Mouse (Mus musculus): ENCODE measurements at regions not wholly inside any gene's neighbourhood (a gene's known extent, or its start where the extent isn't known, plus 50 kb on each side); places are given as distances from the start of the nearest gene placed in this dataset.

GRCm38 (mm10) chr19:14191820-14192219 lies 278.5 kb downstream of the Olfr1505 start:
- DNase-seq (ENCODE audit: low read depth): no peak

- DNase-seq (ENCODE audit: low read depth): no peak
These were observed 284.5 kb downstream of the Olfr1505 start for GRCm38 (mm10) chr19:14197864-14198263.

DNA sequence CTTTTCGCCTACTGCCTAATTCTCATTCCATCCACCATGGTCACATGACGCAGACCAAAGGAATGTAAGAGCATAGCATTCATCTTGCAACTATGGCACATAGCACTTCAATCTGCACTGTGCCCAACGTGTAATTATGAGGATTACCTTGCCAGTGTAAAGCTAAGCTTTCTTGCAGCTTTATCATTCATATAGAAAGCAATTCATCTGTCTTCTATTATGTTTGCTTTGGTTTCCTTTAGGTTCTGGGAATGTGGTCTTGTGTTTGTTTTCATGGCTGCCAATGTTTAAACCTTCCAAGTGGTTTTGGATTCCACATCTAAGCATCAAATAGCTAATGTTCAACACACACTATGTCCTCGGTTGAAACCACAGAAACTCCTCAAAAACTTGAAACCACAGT lies 307.2 kb downstream of the Olfr1505 start:
- no peak for DNase-seq (ENCODE audit: low read depth)

DNA sequence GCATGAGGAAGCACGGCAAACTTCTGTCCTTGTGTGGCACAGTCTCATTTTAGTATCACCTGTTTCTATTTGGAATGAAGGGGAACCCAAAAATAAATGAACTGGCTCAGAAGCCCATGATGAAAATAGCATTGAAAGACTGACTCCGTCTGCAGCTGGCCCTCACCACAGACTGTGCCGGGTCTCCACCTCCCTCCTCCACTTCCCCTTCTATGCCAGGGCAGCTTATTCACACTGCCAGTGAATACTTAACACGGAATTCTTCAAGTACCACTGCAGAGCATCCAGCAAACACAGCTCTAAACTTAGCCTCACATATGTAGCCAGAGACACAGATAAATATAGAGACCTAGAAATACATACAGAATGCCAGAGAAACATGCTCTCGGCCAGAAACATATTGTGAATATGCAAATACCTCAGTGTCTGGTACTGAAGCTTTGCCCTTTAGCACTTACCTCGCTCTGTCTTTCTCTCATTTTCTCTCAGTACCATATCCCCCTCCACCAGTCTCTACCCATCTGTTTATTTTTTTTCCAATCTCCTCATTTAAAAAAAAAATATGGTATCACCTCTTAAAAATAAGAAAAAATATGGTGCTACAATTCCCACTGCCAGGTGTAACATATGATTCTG lies 311.8 kb downstream of the Olfr1505 start:
- no peak for DNase-seq (ENCODE audit: low read depth)

GRCm38 (mm10) chr19:14225787-14226186 lies 312.5 kb downstream of the Olfr1505 start:
- no peak for DNase-seq (ENCODE audit: low read depth)

DNA sequence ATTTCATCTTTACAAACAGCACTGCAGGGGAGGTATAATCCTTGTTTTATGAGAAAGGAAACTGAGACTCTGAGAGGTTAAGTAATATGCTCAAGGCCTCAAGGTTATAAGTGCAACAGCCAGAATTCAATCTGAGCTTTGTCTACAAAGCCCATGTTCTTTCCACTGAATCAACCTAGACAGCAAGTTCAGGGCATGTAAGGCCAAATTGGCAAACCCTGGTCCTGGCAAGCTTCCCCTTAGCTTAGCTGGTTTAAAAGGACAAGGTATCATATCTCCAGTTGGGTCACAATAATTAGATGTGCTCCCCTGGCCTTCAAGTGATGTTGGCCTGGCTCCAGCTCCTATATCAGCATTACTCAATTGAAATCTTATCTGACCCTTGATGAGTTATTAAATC lies 313.2 kb downstream of the Olfr1505 start:
- no peak for DNase-seq (ENCODE audit: low read depth)

DNA sequence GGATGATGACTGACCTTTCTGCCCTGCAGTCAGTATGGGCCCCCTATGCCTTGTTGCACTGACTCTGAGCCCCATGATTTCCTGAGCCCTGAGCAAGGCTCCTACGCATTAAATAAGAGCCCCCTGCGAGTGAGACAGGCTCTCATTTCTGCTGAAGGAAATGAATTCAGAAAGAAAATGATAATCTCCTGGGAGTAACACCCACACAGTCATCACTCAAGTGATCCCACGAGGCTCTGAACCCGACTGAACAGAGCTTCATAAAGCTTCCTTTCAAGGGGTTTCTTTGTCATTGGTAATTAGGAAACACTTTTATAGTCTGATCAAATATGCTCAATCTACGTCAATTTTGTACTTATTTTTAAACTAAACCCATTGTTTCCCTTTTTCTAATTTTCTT lies 330.2 kb downstream of the Olfr1505 start:
- no peak for DNase-seq (ENCODE audit: low read depth)

GRCm38 (mm10) chr19:14246973-14247614 lies 333.8 kb downstream of the Olfr1505 start:
- DNase-seq (ENCODE audit: low read depth): no peak

DNA sequence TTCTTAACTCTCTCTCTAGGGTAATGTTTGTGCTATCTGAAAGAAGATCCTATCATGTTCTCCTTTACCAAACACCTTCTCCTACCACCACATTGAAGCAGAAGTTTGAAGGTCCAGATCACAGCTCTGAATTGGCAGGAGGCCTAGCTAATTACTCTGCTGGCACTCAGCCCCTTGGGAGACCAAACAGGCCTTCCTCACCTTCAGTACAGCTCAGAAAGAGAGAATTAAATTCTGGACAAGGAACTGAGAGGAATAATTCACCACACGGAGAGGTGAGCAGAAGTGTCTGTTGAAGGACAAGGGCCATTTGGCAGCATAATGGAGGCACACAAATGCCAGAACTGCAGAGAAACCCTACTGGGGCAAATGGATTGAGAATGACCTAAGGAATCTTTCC lies 334.6 kb downstream of the Olfr1505 start:
- DNase-seq (ENCODE audit: low read depth): no peak

DNA sequence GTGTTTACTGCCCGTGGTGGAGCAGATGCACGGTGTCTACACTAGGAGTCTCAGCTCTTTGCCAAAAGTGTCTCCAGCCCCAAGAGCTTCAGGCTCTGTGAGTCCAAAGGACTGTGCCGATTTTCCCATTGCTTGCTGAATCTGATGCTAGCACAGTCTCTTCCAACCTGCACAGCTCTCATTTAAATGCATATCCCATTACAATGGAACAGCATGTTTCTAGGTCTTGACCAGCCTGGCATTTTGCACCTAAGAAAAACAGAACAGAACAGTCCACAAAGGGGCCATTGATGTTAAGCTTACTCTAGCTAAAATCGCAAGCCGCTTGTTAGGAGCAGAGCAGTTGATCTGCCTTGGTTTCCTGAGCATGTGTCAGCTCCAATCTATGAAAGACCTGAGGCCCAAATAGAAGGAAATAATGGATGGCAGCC lies 339.2 kb downstream of the Tle4 start:
- no peak for DNase-seq (ENCODE audit: low read depth)

DNA sequence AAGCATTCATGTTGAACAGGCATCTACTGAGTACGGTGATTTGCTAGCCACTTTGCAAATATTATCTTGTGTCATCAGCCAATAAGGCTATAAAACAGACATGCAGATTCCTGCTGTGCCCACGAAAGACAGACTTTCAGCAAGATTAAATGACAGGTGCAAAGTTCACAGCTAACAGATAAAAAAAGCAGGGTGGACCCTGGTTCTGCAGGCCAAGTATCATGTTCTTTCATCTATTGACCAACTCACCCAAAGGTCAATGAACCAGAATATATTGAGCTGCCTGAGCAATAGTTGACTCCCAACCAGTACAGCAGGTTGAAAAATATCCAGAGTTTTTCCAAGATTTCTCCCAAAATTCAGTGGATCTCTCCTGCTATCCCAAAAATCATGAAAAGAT lies 338.6 kb downstream of the Tle4 start:
- no peak for DNase-seq (ENCODE audit: low read depth)

- DNase-seq (ENCODE audit: low read depth): no peak
These were observed 308.5 kb downstream of the Tle4 start for GRCm38 (mm10) chr19:14289331-14289737.

GRCm38 (mm10) chr19:14290911-14291310 lies 306.9 kb downstream of the Tle4 start:
- no peak for DNase-seq (ENCODE audit: low read depth)

DNA sequence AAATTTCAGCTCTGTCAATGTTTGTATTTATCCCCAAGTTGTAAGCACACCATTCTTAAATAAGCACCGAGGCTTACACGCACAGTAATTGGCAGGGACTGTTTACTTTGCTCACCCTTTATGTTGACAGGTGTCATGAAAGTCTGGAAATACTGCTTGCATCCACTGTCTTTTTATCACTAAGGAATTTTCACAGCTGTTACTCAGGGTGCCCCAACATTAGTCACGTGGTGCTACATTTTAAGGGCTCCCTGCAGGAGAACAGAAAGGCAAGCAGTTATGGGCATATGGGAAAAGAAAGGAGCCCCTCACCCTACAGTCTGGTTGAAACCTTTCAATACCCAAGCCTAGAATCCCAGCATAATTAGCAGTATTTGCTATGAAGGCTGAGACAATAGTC lies 304.7 kb downstream of the Tle4 start:
- DNase-seq (ENCODE audit: low read depth): no peak

GRCm38 (mm10) chr19:14301176-14301943 lies 296.5 kb downstream of the Tle4 start:
- DNase-seq (ENCODE audit: low read depth): no peak

- DNase-seq (ENCODE audit: low read depth): no peak
These were observed 283.6 kb downstream of the Tle4 start for GRCm38 (mm10) chr19:14314301-14314700.

DNA sequence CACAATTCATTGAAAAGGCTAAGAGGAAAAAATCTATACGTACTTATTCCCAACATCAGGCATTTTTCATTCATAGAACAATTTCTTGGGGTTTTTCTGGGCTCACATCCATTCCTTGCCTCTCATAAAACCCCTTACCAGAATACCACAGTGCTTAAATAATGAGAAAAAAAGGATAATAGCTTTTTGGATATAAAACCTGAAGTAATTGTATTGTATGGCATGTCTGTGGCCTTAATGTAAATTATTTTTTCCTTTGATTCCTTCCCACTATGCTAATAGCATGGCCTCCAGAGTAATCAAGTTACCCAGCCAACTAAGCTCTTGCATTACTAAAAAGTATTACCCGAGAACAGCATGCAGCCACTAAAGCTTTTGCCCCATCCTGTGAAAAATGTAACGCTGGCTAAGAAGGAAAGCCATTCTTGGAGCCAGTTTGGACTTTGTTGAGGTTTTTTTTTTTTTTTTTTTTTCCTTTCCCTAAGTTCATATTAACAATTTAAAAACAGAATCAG lies 278.1 kb downstream of the Tle4 start:
- DNase-seq (ENCODE audit: low read depth): no peak

- no peak for DNase-seq (ENCODE audit: low read depth)
These were observed 272.3 kb downstream of the Tle4 start for GRCm38 (mm10) chr19:14325353-14326052.

GRCm38 (mm10) chr19:14333041-14334012 lies 264.5 kb downstream of the Tle4 start:
- DNase-seq (ENCODE audit: low read depth): no peak

- DNase-seq (ENCODE audit: low read depth): no peak
These were observed 260.8 kb downstream of the Tle4 start for GRCm38 (mm10) chr19:14337025-14337424.

GRCm38 (mm10) chr19:14340759-14341158 lies 257.1 kb downstream of the Tle4 start:
- no peak for DNase-seq (ENCODE audit: low read depth)

All from fibroblast of lung, adult 2 months (primary cell).